Mouse (Mus musculus) cerebellum, adult 8-10 months (tissue): Measurements from ENCODE around the gene St6galnac4.

Experiments used
- DNase-seq: peaks from one replicate; pipeline ENCODE4 v3.0.0; 2022

St6galnac4 gene

GRCm38 (mm10) chr2:32572196-32572595, 14.7 kb upstream of the St6galnac4 start:
- DNase-seq: no peak

GRCm38 (mm10) chr2:32574497-32574896, 12.4 kb upstream of the St6galnac4 start, which contains the start of gene Pip5kl1:
Gene Pip5kl1, plus strand, starts transcription at chr2:32574797.
- no peak for DNase-seq

- DNase-seq: peak; percentile 79
These were observed 11.9 kb upstream of the St6galnac4 start for GRCm38 (mm10) chr2:32574901-32575585.

GRCm38 (mm10) chr2:32575586-32576160, 11.2 kb upstream of the St6galnac4 start, which contains the start of gene 9430097D07Rik:
Gene 9430097D07Rik, minus strand, starts transcription at chr2:32575684.
- DNase-seq: peak; percentile 76

GRCm38 (mm10) chr2:32576532-32576931, 10.4 kb upstream of the St6galnac4 start:
- peak; percentile 27 for DNase-seq

GRCm38 (mm10) chr2:32578146-32579046, 8.5 kb upstream of the St6galnac4 start:
- peak; percentile 47 for DNase-seq

- DNase-seq: peak; percentile 77
These were observed 5.3 kb upstream of the St6galnac4 start for GRCm38 (mm10) chr2:32581450-32582095.

- peak; percentile 88 for DNase-seq
These were observed 3.8 kb upstream of the St6galnac4 start for GRCm38 (mm10) chr2:32582830-32583799.

- DNase-seq: no peak
These were observed 1.7 kb upstream of the St6galnac4 start for GRCm38 (mm10) chr2:32585149-32585714.

- no peak for DNase-seq
These were observed 931 bp downstream of the St6galnac4 start for GRCm38 (mm10) chr2:32587731-32588321.

GRCm38 (mm10) chr2:32589213-32589795, 2.4 kb downstream of the St6galnac4 start:
- DNase-seq: peak; percentile 87

GRCm38 (mm10) chr2:32590224-32590623, 3.3 kb downstream of the St6galnac4 start:
- no peak for DNase-seq

- peak; percentile 39 for DNase-seq
These were observed 4.4 kb downstream of the St6galnac4 start for GRCm38 (mm10) chr2:32591249-32591648.

- peak; percentile 90 for DNase-seq
These were observed 9.8 kb downstream of the St6galnac4 start for GRCm38 (mm10) chr2:32596725-32597124.

GRCm38 (mm10) chr2:32597248-32597647, 10.4 kb downstream of the St6galnac4 start:
- no peak for DNase-seq

- peak; percentile 37 for DNase-seq
These were observed 10.8 kb downstream of the St6galnac4 start for GRCm38 (mm10) chr2:32597699-32598098.

GRCm38 (mm10) chr2:32598506-32598905, 11.6 kb downstream of the St6galnac4 start:
- DNase-seq: peak; percentile 68

- no peak for DNase-seq
These were observed 12.5 kb downstream of the St6galnac4 start, which contains the start of gene St6galnac6 for GRCm38 (mm10) chr2:32599409-32599808. Gene St6galnac6, plus strand, starts transcription at chr2:32599709.

GRCm38 (mm10) chr2:32601417-32602065, 14.6 kb downstream of the St6galnac4 start:
- DNase-seq: peak; percentile 55

- DNase-seq: peak; percentile 94
These were observed 15.7 kb downstream of the St6galnac4 start for GRCm38 (mm10) chr2:32602600-32603054.
